Mouse (Mus musculus): ENCODE measurements around the gene Mast4. TPM values are rescaled to one million over a fixed set of nuclear protein-coding genes. Genes with fewer than 3 reads are reported as not detected.

Mast4 gene
- polyA plus RNA-seq, 1 experiment: 0.04 TPM

DNA sequence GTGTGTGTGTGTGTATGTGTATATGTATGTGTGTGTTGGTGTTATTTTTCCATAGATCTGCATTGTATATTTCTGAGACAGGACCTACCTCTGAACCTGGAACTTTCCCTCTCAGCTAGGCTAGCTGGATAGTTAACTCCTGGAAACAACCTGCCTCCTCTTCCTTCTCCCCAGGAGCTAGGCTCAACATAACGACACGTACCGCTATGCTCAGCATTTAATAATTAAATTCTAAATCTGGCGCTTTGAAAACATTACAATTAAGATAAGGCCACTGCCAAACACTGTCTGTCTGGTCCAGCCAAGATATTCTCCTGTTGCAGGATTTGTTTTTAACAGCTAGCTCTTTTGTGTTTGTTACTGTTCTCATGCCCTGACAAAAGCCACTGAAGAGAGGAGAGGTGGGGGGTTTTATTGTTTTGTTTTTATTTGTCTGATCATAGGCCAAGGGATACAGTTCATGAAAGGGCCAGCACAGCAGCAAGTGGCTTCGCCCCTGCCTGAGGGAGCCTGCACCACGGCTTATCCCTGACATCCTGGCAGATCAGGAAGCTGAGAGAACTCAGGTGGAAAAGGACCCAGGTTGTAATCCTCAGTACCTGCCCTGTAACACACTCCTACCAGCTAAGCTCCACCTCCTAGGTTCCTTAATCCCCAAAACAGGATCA is 205.0 kb downstream of the Mast4 start:
- H3K9me3 ChIP-seq (ENCODE audit: control insufficient read depth, low read length): no peaks in the 10 kb centered on the region
- no peaks in the 10 kb centered on the region for H3K4me1 ChIP-seq (ENCODE audit: control insufficient read depth)
- no peak overlapping the region for H3K4me3 ChIP-seq (replicated peaks)
- no peaks in the 10 kb centered on the region for H3K36me3 ChIP-seq (ENCODE audit: control insufficient read depth)
- no peaks in the 10 kb centered on the region for H3K27me3 ChIP-seq (ENCODE audit: control insufficient read depth)
- TF ChIP-seq GATA1 (IDR thresholded peaks at IDR 0.05; ENCODE audit: low read length): no peak
- TF ChIP-seq TAL1 (IDR thresholded peaks at IDR 0.05; ENCODE audit: low read length): no peak

DNA sequence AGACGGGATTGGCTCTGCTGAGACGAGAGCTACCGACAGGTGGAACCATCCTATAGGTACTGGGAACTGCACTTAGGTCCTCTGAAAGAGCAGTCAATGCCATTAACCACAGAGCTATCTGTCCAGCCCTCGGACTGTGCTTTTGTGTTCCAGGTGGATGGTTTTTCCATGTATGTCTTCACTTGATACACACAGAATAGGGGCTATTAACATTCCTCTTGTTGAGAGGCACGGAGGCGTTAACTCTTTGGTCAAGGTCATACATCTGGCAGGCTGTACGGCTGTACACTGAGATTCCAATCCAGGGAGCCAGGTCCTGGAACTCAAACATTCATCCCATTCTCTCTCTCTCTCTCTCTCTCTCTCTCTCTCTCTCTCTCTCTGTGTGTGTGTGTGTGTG is 205.6 kb downstream of the Mast4 start:
- Histone ChIP-seq H3K9me3 (ENCODE audit: control insufficient read depth, low read length) (no peaks in the 10 kb centered on the region), H3K4me3 (replicated peaks) (no peak overlapping the region), H3K27me3 (ENCODE audit: control insufficient read depth) (no peaks in the 10 kb centered on the region), H3K4me1 (ENCODE audit: control insufficient read depth) (no peaks in the 10 kb centered on the region), H3K36me3 (ENCODE audit: control insufficient read depth) (no peaks in the 10 kb centered on the region)
- TF ChIP-seq TAL1 (IDR thresholded peaks at IDR 0.05; ENCODE audit: low read length) (no peak), GATA1 (IDR thresholded peaks at IDR 0.05; ENCODE audit: low read length) (no peak)

DNA sequence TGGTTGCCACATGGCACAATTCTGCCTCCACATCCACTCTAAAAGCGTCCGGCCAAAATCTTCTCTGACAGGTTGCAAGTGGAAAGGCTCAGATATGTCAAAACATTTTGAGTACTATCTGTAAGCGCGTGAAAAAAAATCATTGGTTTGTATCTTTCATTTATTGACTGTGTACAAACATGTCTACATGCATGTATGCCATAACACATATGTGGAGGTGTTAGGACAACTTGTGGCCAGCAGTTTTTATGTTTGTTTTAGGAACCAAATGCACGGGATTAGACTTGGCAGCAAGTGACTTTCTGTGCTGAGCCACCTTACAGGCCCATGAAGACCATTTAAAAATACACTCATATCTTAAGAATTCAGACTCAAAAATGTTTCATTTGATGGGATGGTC is 206.7 kb downstream of the Mast4 start:
- no peaks in the 10 kb centered on the region for H3K36me3 ChIP-seq (ENCODE audit: control insufficient read depth)
- H3K27me3 ChIP-seq (ENCODE audit: control insufficient read depth): no peaks in the 10 kb centered on the region
- H3K4me3 ChIP-seq (replicated peaks): no peak overlapping the region
- TF ChIP-seq GATA1 (IDR thresholded peaks at IDR 0.05; ENCODE audit: low read length) (no peak), TAL1 (IDR thresholded peaks at IDR 0.05; ENCODE audit: low read length) (no peak)
- H3K4me1 ChIP-seq (ENCODE audit: control insufficient read depth): no peaks in the 10 kb centered on the region
- H3K9me3 ChIP-seq (ENCODE audit: control insufficient read depth, low read length): no peaks in the 10 kb centered on the region

DNA sequence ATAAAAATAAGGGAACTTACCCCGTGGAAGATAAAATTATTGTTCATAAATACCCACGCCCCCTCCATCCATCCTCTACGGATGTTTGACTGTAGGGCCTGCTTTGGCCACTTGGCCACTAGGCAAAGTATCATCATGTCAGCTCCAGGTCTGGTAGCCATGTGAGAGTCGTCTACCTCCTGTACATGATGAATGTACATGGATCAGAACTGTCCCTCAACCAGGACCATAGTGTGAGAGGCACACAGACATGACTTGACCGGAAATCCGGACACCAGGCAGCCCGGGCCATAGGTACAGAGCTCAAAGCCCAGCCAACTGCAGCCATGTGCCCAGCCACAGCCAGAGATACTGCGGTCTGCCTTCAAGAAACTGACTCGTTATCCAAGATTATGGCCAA is 210.6 kb downstream of the Mast4 start:
- H3K4me3 ChIP-seq (replicated peaks): no peak overlapping the region
- TF ChIP-seq TAL1 (IDR thresholded peaks at IDR 0.05; ENCODE audit: low read length) (no peak), GATA1 (IDR thresholded peaks at IDR 0.05; ENCODE audit: low read length) (no peak)
- no peaks in the 10 kb centered on the region for H3K4me1 ChIP-seq (ENCODE audit: control insufficient read depth)
- no peaks in the 10 kb centered on the region for H3K27me3 ChIP-seq (ENCODE audit: control insufficient read depth)
- H3K36me3 ChIP-seq (ENCODE audit: control insufficient read depth): no peaks in the 10 kb centered on the region
- no peaks in the 10 kb centered on the region for H3K9me3 ChIP-seq (ENCODE audit: control insufficient read depth, low read length)

DNA sequence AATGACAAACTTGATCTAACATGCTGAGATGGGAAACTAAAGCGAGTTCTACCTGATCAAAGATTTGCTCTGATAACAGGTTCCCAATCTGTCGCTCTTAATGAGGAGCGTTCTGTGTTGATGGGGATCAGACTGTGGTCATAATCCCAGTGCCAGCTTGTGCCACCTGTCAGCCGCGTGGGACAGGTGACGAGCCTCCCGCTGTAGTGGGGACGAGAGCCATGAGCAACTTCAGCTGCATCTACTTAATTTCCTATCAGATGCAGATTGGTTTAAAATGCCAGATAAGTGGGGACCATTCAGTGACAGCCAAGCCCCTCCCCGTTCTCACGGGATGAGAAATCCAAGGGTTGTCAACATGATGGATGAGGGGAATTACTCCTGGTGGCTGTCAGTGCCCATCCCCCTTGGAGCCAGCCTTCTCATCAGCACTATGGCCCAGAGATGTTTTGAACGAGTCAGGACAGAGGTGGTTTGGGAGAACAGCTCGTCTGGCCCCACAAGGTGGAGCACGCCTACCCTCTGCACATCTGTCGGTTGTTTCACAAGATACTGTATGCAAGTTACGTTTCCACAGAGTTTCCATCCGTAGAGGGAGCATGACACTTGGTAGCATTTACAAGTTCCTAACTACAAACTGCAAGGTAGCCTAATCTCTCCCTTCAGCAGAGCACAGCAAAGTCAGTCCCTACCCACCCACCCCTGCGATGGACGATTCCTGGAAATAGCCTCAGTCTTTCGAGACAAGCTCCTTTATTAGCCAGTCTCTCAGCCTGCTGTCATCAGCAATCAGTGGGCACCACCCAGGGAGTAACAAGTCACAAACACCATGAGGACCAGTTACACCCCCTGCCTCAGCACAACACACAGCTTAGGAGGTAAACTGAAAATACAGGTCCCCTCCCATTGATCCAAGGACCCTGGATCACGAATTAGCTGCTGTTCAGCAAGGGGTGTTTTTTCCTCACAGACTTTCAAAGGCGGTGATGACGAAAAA is 212.2 kb downstream of the Mast4 start:
- H3K36me3 ChIP-seq (ENCODE audit: control insufficient read depth): no peaks in the 10 kb centered on the region
- H3K4me3 ChIP-seq (replicated peaks): no peak overlapping the region
- H3K27me3 ChIP-seq (ENCODE audit: control insufficient read depth): no peaks in the 10 kb centered on the region

DNA sequence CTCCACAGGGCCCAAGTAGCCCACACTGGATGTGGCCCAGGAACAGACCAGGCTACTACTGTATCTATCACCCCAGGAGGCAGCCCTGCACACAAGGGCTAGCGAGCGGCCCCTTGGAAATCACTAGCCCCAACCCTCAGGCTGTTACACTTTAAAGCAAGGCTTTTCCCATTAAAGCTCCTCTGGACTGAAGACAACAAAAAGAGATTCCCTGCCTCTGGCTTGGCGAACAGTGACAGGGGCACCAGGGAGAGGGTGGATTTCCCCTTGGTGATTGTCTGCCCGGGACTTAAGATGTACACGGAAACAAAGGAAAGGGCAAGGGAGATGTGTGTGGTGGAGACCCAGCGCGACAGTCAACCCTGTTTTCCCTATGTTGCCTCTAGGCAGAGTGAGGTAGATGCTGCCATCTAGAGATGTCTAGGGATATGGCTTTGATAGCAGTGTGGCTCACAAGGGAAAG is 213.6 kb downstream of the Mast4 start:
- TF ChIP-seq TAL1 (IDR thresholded peaks at IDR 0.05; ENCODE audit: low read length): no peak
- no peak for TF ChIP-seq GATA1 (IDR thresholded peaks at IDR 0.05; ENCODE audit: low read length)
- Histone ChIP-seq H3K36me3 (ENCODE audit: control insufficient read depth) (no peaks in the 10 kb centered on the region), H3K27me3 (ENCODE audit: control insufficient read depth) (no peaks in the 10 kb centered on the region), H3K9me3 (ENCODE audit: control insufficient read depth, low read length) (no peaks in the 10 kb centered on the region), H3K4me1 (ENCODE audit: control insufficient read depth) (no peaks in the 10 kb centered on the region), H3K4me3 (replicated peaks) (no peak overlapping the region)

More for the DNA sequence above, 212.2 kb downstream of the Mast4 start:
- Histone ChIP-seq H3K9me3 (ENCODE audit: control insufficient read depth, low read length) (no peaks in the 10 kb centered on the region), H3K4me1 (ENCODE audit: control insufficient read depth) (no peaks in the 10 kb centered on the region)
- TF ChIP-seq TAL1 (IDR thresholded peaks at IDR 0.05; ENCODE audit: low read length) (no peak), GATA1 (IDR thresholded peaks at IDR 0.05; ENCODE audit: low read length) (no peak)

DNA sequence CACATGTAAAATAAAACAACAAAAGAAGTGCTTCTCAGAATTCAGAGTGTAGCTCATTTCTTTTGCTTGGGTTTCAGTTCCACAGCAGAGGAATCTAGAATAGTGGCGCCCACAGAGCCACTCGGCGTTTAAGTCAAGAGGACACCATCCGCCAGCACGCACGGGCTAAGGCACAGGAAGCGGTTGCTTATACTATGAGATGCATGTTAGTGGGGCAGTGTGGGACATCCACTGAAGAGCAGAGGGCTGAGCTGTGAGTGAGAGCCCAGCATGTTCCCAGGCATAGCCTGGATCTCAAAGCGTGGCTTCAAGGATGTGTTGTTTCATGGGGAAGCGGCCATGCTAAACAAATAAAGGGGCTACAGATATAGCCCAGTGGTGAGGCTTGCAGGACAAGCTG is 214.6 kb downstream of the Mast4 start:
- Histone ChIP-seq H3K27me3 (ENCODE audit: control insufficient read depth) (no peaks in the 10 kb centered on the region), H3K4me1 (ENCODE audit: control insufficient read depth) (no peaks in the 10 kb centered on the region), H3K9me3 (ENCODE audit: control insufficient read depth, low read length) (no peaks in the 10 kb centered on the region), H3K4me3 (replicated peaks) (no peak overlapping the region), H3K36me3 (ENCODE audit: control insufficient read depth) (no peaks in the 10 kb centered on the region)
- no peak for TF ChIP-seq TAL1 (IDR thresholded peaks at IDR 0.05; ENCODE audit: low read length)
- TF ChIP-seq GATA1 (IDR thresholded peaks at IDR 0.05; ENCODE audit: low read length): no peak

DNA sequence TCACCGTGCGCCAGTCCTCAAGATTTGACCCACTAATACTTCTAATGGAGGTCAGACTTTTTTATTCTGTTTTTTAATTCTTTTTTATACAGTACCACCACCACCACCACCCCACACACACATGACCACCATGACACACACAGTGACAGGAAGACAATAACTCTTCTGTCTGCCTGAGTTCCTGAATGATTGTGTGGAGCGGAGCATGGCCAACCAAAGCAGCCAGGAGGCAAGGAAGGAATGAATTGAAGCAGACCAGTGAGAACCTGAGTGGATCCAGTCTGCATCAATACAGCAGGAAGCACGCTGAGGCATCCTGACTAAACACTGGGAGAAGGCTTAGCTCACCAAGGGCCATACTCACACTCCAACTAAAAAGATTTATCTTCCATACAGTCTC is 219.2 kb downstream of the Mast4 start:
- Histone ChIP-seq H3K27me3 (ENCODE audit: control insufficient read depth) (no peaks in the 10 kb centered on the region), H3K36me3 (ENCODE audit: control insufficient read depth) (no peaks in the 10 kb centered on the region), H3K4me3 (replicated peaks) (no peak overlapping the region), H3K9me3 (ENCODE audit: control insufficient read depth, low read length) (no peaks in the 10 kb centered on the region), H3K4me1 (ENCODE audit: control insufficient read depth) (no peaks in the 10 kb centered on the region)
- no peak for TF ChIP-seq GATA1 (IDR thresholded peaks at IDR 0.05; ENCODE audit: low read length)
- no peak for TF ChIP-seq TAL1 (IDR thresholded peaks at IDR 0.05; ENCODE audit: low read length)

DNA sequence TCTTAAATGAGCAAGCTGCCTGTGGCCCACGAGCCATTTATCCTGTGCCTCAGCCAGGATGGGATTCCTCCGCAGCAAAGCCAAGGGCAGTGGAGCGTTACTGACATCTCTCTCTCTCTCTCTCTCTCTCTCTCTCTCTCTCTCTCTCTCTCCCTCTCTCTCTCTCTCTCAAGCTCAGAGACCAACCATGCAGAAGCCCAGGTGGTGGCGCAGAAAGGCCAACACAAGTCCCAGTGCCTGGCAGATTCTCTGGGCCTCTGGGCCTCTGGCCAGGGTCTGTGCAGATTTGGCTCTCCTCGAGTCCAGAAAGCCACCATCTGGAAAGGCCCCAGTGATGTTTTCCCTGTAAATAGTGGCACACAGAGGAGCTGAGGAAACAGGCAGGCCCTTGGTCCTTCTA is 220.0 kb downstream of the Mast4 start:
- Histone ChIP-seq H3K4me1 (ENCODE audit: control insufficient read depth) (no peaks in the 10 kb centered on the region), H3K27me3 (ENCODE audit: control insufficient read depth) (no peaks in the 10 kb centered on the region), H3K36me3 (ENCODE audit: control insufficient read depth) (no peaks in the 10 kb centered on the region), H3K9me3 (ENCODE audit: control insufficient read depth, low read length) (no peaks in the 10 kb centered on the region), H3K4me3 (replicated peaks) (no peak overlapping the region)
- no peak for TF ChIP-seq GATA1 (IDR thresholded peaks at IDR 0.05; ENCODE audit: low read length)
- no peak for TF ChIP-seq TAL1 (IDR thresholded peaks at IDR 0.05; ENCODE audit: low read length)

All from erythroblast, embryonic 14.5 days (primary cell).